Mouse (Mus musculus) adrenal gland, postnatal 4 days (tissue): ENCODE data around the gene Cenpt. TPM values are rescaled to one million over a fixed set of nuclear protein-coding genes. Genes with fewer than 3 reads are reported as not detected.

Experiments used
- DNase-seq, 2 experiments: peaks; one replicate each; pipeline ENCODE4 v3.0.0; 2021 to 2022; ENCODE audit warnings: low spot score in 2 of 2, mixed read lengths in 2 of 2
- total RNA-seq, 2 experiments: library from RNA; stranded (reverse); gene quantifications; 2 replicates each; pipeline ENCODE4 v1.2.3; 2021

Gene Cenpt
- total RNA-seq, 2 experiments from 2014 or later: 15.9 to 21.7 TPM

DNA sequence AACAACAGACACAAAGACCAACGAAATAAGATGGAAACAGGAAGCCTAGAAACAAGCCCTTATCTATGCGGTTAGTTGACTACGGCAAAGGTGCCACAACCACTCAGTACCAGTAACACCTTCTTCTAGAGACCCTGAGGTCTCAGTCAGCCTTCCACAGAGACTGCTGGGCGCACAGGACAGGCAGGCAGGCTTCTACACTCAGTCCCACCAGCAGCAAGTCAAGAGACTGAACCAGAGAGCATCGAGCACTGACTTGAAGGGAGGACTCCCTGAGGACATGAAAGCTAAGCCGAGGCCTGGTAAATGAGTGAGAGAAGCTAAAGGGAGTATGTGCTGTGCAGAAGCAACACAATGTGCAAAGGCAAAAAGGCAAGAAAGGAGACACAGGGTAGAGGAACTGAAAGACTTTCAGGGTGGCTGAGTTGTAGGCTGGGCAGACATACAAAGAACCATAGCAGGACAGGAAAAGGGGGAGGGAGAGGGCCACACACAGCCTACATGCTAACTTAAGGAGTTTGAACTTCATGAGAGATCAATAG, 42.8 kb downstream of the Cenpt start:
- no peak for DNase-seq

- no peak for DNase-seq
These were observed 44.6 kb downstream of the Cenpt start for GRCm38 (mm10) chr8:105808480-105808879.

DNA sequence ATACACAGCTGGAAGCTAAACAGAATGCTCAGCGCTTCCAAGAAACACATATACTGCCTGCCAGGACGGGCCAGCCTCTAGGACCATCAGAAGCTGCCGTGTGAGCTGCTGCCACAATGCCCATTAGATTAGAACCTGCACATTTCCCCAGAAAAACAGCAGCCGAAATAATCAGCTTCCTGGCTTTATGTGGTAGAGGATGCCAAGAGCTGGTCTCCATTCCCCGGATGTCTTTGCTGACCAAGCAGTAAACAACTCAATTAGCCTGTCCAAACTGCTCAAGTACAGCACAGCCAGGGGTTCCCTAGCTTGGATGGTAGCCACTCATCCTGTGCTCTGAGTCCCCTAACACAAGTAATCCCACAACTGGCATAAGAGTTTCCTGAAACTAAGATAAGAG, 45.3 kb downstream of the Cenpt start:
- no peak for DNase-seq

DNA sequence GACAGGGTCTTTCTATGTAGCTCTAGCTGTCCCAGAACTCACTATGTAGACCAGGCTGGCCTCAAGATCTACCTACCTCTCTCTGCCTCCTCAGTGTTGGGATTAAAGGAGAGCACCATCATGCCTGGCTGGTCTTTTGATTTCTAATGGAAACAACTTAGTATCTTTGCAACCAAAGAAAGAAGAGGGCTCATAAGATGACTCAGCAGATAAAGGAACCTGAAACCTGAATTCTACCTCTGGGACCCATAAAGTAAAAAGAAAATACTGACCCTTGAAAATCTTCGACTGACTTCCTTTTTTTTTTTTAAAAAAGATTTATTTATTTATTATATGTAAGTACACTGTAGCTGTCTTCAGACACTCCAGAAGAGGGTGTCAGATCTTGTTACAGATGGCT, 47.1 kb downstream of the Cenpt start:
- no peak for DNase-seq

- no peak for DNase-seq
These were observed 47.7 kb downstream of the Cenpt start for GRCm38 (mm10) chr8:105805346-105805745.

DNA sequence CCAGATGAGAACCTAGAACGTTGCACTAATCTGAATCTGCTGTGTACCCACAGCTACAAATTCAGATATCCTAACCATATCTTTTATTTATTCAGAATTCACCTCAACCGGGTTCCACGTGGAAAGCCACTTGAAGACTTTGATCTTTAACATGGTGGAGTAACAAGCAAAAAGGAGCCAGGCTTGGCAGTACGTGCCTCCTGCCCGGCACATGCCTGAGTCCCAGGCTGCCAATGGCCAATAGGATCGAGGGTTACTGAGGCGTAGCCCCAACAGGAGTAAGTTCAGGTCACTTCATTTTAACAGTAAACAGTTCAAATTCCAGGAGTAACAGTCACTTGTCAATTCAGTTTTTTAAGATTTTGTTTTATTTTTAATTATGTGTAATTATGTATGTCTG, 48.3 kb downstream of the Cenpt start:
- no peak for DNase-seq

DNA sequence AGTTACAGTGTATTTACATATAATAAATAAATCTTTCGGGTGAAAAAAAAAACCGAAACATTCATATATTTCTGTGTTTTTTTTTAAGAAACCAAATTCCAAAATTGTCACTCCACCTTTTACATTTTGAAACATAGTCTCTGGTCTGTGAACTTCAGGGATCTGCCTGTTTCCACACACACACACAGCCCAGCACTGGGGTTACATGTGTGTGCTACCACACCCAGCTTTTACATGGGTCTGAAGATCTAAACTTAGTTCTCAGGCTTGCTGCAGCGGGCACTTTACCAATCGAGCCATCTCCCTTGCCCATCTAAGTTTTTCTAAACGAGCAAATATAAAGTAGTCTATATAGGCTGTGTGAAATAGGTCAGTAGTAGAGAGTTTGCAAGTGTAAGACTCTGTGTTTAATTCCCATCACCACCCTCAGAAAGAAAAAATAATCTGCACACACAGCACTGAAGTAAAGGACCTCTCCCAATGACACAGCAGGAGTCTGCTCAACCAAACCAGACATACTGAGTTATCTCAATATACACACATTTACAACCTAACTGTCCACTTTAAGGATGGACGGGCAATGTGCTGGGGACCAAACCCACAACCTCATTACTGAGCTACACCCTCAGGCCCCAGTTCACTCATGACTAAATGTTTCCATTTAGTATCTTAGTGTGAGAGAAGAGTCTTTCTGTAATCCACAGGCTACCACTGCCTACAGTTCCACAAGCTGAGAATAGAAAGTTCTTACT, 51.7 kb downstream of the Cenpt start:
- DNase-seq: no peak

- peak; percentile 27 to 64 for DNase-seq
These were observed 53.8 kb downstream of the Cenpt start for GRCm38 (mm10) chr8:105799091-105799812.

DNA sequence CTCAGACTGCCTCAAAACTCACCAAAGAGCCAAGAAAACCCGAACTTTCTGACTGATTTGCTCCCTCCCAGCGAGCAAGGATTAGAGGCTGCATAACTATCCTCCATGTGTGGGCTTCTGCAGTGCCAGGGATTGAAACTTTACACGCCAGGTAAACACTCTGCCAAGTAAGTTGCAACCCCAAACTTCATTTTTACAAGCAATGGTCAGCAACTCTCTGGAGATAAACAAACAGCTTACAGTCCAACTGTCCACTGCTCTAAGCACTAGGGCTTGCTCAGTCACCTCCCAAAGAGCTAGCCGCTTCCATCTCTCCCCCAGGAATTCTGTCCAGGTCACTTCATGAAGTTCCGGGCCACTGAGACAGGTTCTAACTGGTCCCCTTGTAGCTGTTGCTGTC, 54.7 kb downstream of the Cenpt start:
- no peak for DNase-seq

- no peak for DNase-seq
These were observed 57.3 kb downstream of the Cenpt start for GRCm38 (mm10) chr8:105795785-105796184.

Other genes starting within 250 kb of the Cenpt start
- 10 to 100 TPM; 35.4 to 43.0 TPM for gene Ripor1, start 248.0 kb downstream of the Cenpt start, total RNA-seq
- 10 to 100 TPM; 73.8 to 94.0 TPM for gene Ctcf, start 216.7 kb downstream of the Cenpt start, total RNA-seq
- gene Agrp, start 215.9 kb downstream of the Cenpt start, total RNA-seq: 1 to 10 TPM in 1 of 2 experiments, under 1 TPM in 1; 0.81 to 1.5 TPM
- 1 to 10 TPM; 4.5 to 4.9 TPM for gene Carmil2, start 167.0 kb downstream of the Cenpt start, total RNA-seq
- gene Acd, start 152.2 kb downstream of the Cenpt start, total RNA-seq: 10 to 100 TPM; 32.2 to 36.0 TPM
- 10 to 100 TPM; 10.8 TPM for gene Pard6a, start 152.1 kb downstream of the Cenpt start, total RNA-seq
- gene 4933405L10Rik, start 145.6 kb downstream of the Cenpt start, total RNA-seq: not detected
- gene Enkd1, start 145.1 kb downstream of the Cenpt start, total RNA-seq: 10 to 100 TPM in 1 of 2 experiments, 1 to 10 TPM in 1; 9.8 to 11.7 TPM
- 10 to 100 TPM in 1 of 2 experiments, 1 to 10 TPM in 1; 8.3 to 11.6 TPM for gene Gfod2, start 94.6 kb downstream of the Cenpt start, total RNA-seq
- 10 to 100 TPM; 36.5 to 37.6 TPM for gene Ranbp10, start 25.9 kb downstream of the Cenpt start, total RNA-seq
- gene Tsnaxip1, start 25.5 kb downstream of the Cenpt start, total RNA-seq: not detected
- gene Thap11, start 1.9 kb upstream of the Cenpt start, total RNA-seq: 10 to 100 TPM; 40.0 to 42.2 TPM
- gene Nutf2, start 7.3 kb upstream of the Cenpt start, total RNA-seq: 10 to 100 TPM; 53.1 to 57.4 TPM
- 10 to 100 TPM; 50.3 to 51.3 TPM for gene Edc4, start 27.6 kb upstream of the Cenpt start, total RNA-seq
- under 1 TPM in 1 of 2 experiments, not detected in 1; 0.90 TPM for gene Nrn1l, start 40.3 kb upstream of the Cenpt start, total RNA-seq
- 10 to 100 TPM; 44.3 to 48.7 TPM for gene Pskh1, start 47.2 kb upstream of the Cenpt start, total RNA-seq
- gene Ctrl, start 80.6 kb upstream of the Cenpt start, total RNA-seq: 10 to 100 TPM in 1 of 2 experiments, not detected in 1; 98.9 TPM
- gene Psmb10, start 85.2 kb upstream of the Cenpt start, total RNA-seq: 10 to 100 TPM; 76.8 to 84.8 TPM
- gene Lcat, start 90.1 kb upstream of the Cenpt start, total RNA-seq: 10 to 100 TPM in 1 of 2 experiments, 1 to 10 TPM in 1; 2.1 to 33.5 TPM
- 10 to 100 TPM; 30.9 to 40.2 TPM for gene Slc12a4, start 112.8 kb upstream of the Cenpt start, total RNA-seq
- not detected for gene Dpep3, start 126.2 kb upstream of the Cenpt start, total RNA-seq
- 10 to 100 TPM; 15.0 to 15.3 TPM for gene Dus2, start 138.1 kb upstream of the Cenpt start, total RNA-seq
- not detected for gene Dpep2nb, start 152.7 kb upstream of the Cenpt start, total RNA-seq
- 10 to 100 TPM; 15.4 to 16.2 TPM for gene Ddx28, start 158.6 kb upstream of the Cenpt start, total RNA-seq
- gene Nfatc3, start 205.6 kb upstream of the Cenpt start, total RNA-seq: 10 to 100 TPM; 52.0 to 52.7 TPM